Mouse (Mus musculus) forebrain, embryonic 16.5 days (tissue): ENCODE data around the gene Chm. TPM values are rescaled to one million over a fixed set of nuclear protein-coding genes. Genes with fewer than 3 reads are reported as not detected.
"Not testable (repeated sequence)": the region's sequence is repeated elsewhere in the genome, so short reads cannot be mapped to it uniquely, and the experiment has no call there.

Source experiments
- ATAC-seq: fragments of 200-750 bp; cut with Nextera tagmentation; 2 replicates; pipeline ENCODE4 v1.8.0; 2017; ENCODE audit warnings: mild to moderate bottlenecking, moderate library complexity
- H3K27ac ChIP-seq: fragments of 300-500 bp; sonication (generic); 2 replicates; pipeline ENCODE4 v1.5.1; 2014; ENCODE audit warnings: low read length, control low read depth
- H3K27me3 ChIP-seq: fragments of 300-500 bp; sonication (generic); replicated peaks from 2 replicates; pipeline ENCODE4 v1.6.1; 2014; ENCODE audit warnings: low read length; ENCODE audit not compliant: control insufficient read depth, insufficient read depth
- H3K36me3 ChIP-seq: fragments of 300-500 bp; sonication (generic); 2 replicates; pipeline ENCODE4 v1.6.1; 2014; ENCODE audit not compliant: control insufficient read depth, insufficient read depth
- H3K4me1 ChIP-seq: fragments of 300-500 bp; sonication (generic); replicated peaks from 2 replicates; pipeline ENCODE4 v1.6.1; 2014; ENCODE audit warnings: low read length; ENCODE audit not compliant: control insufficient read depth, insufficient read depth
- H3K4me2 ChIP-seq: fragments of 300-500 bp; sonication (generic); 2 replicates; pipeline ENCODE4 v1.6.1; 2014; ENCODE audit warnings: mild to moderate bottlenecking, low read length, control low read depth
- H3K4me3 ChIP-seq: fragments of 300-500 bp; sonication (generic); replicated peaks from 2 replicates; pipeline ENCODE4 v1.5.1; 2014; ENCODE audit warnings: mild to moderate bottlenecking, low read length, control low read depth
- H3K9ac ChIP-seq: fragments of 300-500 bp; sonication (generic); replicated peaks from 2 replicates; pipeline ENCODE4 v1.6.1; 2014; ENCODE audit warnings: low read depth, low read length, control low read depth
- H3K9me3 ChIP-seq: fragments of 300-500 bp; sonication (generic); 2 replicates; pipeline ENCODE4 v1.6.1; 2016; ENCODE audit warnings: low read length; ENCODE audit not compliant: control insufficient read depth
- WGBS: fragments of 180-500 bp; shearing (Covaris S2); extraction: QIAGEN DNeasy Blood & Tissue Kit; methylation state at CpG from one replicate; pipeline ENCODE4 v1.1.7; 2014; 5-methylcytosine and 5-hydroxymethylcytosine counted together
- polyA plus RNA-seq: library from polyadenylated mRNA; unstranded; fragments of >200 nt; fragmentation: Nextera tagmentation; extraction: Ambion mirVana; gene quantifications from 2 replicates; pipeline ENCODE4 v1.2.1, GENCODE M21; 2015

Chm gene
- 15.5 and 16.2 TPM in 2 replicates for polyA plus RNA-seq

DNA sequence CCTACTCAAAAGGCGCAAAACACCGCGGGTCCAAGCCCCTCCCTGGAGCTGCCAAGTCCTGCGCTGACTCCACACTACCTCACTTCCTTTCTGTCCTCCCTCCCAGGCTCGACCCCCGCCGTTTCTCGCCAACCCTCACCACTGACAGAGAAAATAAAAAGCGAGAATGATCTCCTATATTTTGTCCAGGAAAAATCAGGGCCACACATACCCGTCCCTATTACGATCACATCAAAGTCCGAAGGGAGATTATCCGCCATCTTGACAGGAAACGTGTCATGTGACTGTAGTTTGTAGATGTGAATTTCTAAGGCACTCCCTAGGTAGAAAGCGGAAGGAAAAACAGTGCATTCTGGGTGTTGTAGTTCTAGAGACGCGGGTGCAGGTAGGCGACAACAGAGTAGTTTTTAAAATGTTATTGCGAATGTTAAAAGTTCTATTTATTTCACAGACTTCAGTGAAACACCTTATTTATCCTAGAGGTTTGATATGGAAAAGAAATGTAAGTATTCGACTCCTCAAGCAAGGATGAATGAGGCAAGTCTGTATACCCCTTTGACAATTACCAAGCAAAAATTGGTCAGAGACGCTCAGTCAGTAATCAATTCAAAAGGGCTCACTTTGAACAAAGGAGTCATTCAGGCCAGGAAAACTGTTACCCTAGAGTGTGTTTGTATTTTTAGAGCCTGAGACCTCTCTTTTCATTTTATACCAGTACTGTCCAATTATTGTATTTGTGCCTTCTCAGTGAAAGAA is at the start of gene Chm:
Gene Chm, minus strand, starts transcription at position 288 of the 756 bp plus-strand sequence.
- Histone ChIP-seq H3K9ac (peak within 1 kb of the TSS; percentile 65), H3K27ac (peak within 1 kb of the TSS; percentile 89), H3K4me3 (peak within 1 kb of the TSS; percentile 61), H3K4me2 (peak within 1 kb of the TSS; percentile 53), H3K27me3 (no peaks in the 10 kb centered on the region), H3K9me3 (no peaks in the 10 kb centered on the region), H3K36me3 (no peaks in the 10 kb centered on the region), H3K4me1 (no peaks in the 10 kb centered on the region)
- ATAC-seq, result peak; percentile 96
- 10% methylated on average over 21 of the region's 21 CpGs for WGBS

DNA sequence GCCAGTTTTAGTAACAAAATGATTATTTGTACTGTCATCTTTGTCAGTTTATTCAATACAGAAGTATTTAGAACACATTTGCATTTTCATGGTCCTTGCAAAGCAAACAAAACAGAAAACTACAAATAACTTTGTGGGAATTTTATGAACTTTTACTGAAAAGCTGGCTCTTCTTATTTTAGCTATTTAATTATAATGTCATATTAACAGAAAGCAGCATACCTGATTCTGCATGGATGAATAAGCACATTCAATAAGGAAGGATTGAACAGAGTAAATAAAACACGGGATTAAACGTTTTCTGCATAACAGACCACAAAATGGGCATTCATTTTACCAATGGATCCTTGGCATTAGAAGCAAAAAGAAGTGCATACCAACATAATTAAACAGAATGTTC is 8.6 kb upstream of the Chm start:
- Histone ChIP-seq H3K36me3 (no peaks in the 10 kb centered on the region), H3K27me3 (no peaks in the 10 kb centered on the region), H3K27ac (no peak overlapping the region), H3K9me3 (no peaks in the 10 kb centered on the region), H3K4me3 (no peak overlapping the region), H3K4me2 (no peak overlapping the region), H3K4me1 (no peaks in the 10 kb centered on the region), H3K9ac (no peak overlapping the region)
- ATAC-seq, result no peak
- WGBS, result 14% methylated on average over 2 of the region's 2 CpGs

DNA sequence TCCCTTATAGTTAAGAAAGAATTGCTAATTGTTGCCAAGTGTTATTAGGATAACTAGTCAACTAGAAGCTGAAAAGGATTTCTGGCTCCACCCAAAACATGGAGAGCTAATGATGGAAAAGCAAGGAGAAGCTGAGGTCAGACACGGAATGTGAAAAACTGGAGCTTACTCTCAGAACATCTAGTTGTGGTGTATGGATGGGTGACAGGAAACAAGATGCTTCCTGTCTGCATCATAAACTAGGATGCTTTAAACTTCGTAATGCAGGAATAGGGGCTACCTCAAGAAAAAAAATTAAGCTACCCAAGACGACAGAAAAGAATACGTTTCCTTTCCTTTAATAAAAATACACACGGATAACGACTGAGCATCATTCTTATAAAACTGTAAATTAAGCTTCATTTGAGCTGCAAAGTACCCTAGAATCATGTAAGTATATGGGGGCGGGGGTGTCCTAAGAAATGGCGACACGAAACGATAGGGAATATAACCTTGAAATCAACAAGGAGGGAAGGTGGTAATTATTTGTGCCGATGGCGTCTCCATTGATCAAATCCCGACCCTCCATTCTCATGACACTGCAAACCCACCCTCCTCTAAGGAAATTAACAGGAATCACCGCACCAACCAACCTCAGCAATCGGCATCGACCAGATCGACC is 618 bp downstream of the Chm start:
- Histone ChIP-seq H3K36me3 (no peaks in the 10 kb centered on the region), H3K27me3 (no peaks in the 10 kb centered on the region), H3K9me3 (no peaks in the 10 kb centered on the region), H3K9ac (peak overlapping the region; percentile 65), H3K4me3 (peak overlapping the region; percentile 61), H3K4me2 (peak overlapping the region; percentile 53), H3K27ac (peak overlapping the region; percentile 89), H3K4me1 (no peaks in the 10 kb centered on the region)
- no peak; the same call in 1 of the 2 replicates for ATAC-seq
- WGBS, result 15% methylated on average over 17 of the region's 17 CpGs

DNA sequence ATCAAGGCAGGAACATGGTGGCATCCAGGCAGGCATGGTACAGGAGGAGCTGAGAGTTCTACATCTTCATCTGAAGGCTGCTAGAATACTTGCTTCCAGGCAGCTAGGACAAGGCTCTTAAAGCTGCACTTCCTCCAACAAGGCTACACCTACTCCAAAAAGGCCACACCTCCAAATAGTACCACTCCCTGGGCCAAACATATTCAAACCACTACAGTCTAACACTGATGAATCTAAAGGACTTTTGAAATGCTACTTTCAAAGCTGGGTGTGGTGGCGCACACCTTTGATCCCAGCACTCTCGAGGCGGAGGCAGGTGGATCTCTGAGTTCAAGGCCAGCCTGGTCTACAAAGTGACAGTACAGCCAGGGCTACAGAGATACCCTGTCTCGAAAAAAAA is 4.5 kb downstream of the Chm start:
- not testable (repeated sequence) for H3K4me1 ChIP-seq, ATAC-seq, H3K27me3 ChIP-seq, H3K4me2 ChIP-seq, H3K36me3 ChIP-seq, H3K27ac ChIP-seq, H3K4me3 ChIP-seq, H3K9me3 ChIP-seq, H3K9ac ChIP-seq
- WGBS, result 96% methylated on average over 4 of the region's 4 CpGs

DNA sequence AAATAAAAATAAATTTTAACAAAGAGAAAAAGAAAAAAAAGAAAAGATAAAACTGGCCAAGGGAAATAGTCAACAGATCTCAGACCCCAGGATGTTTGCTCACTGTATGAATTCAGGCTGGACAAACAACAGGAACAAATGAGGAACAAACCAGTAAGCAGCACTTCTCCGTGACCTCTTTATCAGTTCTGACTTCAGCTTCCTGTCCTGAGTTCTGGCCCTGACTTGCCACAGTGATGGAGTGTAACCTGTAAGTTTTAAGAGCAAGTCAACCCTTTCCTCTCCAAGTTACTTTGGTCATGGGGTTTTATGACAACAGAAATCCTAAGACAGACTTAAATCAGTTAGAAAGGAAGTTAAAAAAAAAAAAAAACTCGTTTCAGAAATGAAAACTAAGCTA is 12.6 kb downstream of the Chm start:
- Histone ChIP-seq H3K27me3 (no peaks in the 10 kb centered on the region), H3K9ac (no peak overlapping the region), H3K27ac (no peak overlapping the region), H3K36me3 (no peaks in the 10 kb centered on the region), H3K4me3 (no peak overlapping the region), H3K4me2 (no peak overlapping the region), H3K9me3 (no peaks in the 10 kb centered on the region), H3K4me1 (no peaks in the 10 kb centered on the region)
- WGBS, result 76% methylated on average over 2 of the region's 2 CpGs
- ATAC-seq, result no peak

DNA sequence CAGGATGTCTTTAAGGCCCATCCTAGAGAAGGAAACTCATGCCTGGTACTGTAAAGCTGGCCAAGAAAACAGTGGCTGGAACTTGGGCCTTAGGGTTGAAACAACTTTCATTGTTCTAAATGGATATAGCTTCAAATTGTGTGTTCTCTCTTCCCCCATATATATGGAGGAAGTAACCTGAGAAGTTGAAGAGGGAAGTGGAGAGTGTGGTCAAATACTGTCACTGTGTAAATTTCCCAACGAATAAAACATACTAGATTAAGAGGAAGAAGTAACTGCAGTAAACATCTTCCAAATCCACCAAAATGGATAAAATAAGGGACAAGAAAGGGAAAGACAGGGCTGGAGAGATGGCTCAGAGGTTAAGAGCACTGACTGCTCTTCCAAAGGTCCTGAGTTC is 13.0 kb downstream of the Chm start:
- no peaks in the 10 kb centered on the region for H3K9me3 ChIP-seq
- WGBS, result 84% methylated on average over 1 of the region's 1 CpGs
- no peaks in the 10 kb centered on the region for H3K27me3 ChIP-seq
- no peak overlapping the region for H3K4me2 ChIP-seq
- no peak overlapping the region for H3K9ac ChIP-seq
- no peak overlapping the region for H3K4me3 ChIP-seq
- H3K4me1 ChIP-seq, result no peaks in the 10 kb centered on the region
- no peak for ATAC-seq
- no peak overlapping the region for H3K27ac ChIP-seq
- no peaks in the 10 kb centered on the region for H3K36me3 ChIP-seq

DNA sequence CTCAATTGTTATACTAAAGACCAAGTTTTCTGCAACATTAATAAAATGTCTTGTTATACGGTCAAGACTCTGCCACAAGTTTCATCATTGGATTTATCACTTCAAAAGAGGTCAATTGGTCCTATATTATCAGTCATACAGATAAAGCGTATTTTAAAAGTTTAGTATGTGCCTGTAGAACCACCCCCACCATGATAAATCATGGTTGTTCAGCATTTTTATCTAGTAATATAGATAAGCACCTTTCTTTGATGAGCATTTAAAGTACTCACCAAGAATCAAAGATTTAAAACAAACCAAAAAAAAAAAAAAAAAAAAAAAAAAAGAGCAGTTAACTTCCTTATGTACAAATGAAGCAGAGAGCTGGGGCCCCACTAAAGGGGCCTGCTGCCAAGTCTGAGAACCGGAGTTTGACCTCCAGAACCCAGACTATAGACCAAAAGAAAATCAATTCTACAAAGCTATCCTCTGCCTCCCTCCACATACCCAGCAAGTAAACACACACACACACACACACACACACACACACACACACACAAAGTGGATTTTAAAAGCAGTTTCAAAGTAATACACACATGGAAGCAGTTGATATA is 25.0 kb downstream of the Chm start:
- Histone ChIP-seq H3K27me3 (no peaks in the 10 kb centered on the region), H3K4me3 (no peak overlapping the region), H3K4me2 (no peak overlapping the region), H3K9ac (no peak overlapping the region), H3K36me3 (no peaks in the 10 kb centered on the region), H3K27ac (no peak overlapping the region), H3K9me3 (no peaks in the 10 kb centered on the region), H3K4me1 (no peaks in the 10 kb centered on the region)
- WGBS, result 79% methylated on average over 3 of the region's 3 CpGs
- ATAC-seq, result no peak

DNA sequence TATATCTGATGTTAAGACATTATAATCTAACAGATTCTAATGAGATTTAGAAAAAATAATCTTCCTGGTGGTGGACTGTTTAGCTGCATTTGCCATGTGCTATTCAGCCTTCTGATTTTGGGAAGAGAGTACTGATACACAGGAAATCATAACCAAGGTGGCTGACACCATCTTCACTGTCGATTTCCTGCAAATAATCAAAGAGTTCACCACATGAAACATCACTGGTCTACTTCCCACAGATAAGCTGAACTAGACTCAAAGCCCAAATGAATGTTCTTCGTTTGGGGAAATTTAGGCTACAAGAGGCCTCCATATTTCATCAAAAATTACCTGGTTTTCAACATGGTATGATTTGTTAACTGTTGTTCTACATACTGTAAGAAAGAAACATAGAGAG is 101.1 kb downstream of the Chm start:
- no peak overlapping the region for H3K4me3 ChIP-seq
- H3K9me3 ChIP-seq, result no peaks in the 10 kb centered on the region
- H3K9ac ChIP-seq, result no peak overlapping the region
- WGBS, result 74% methylated on average over 2 of the region's 2 CpGs
- no peaks in the 10 kb centered on the region for H3K4me1 ChIP-seq
- H3K27ac ChIP-seq, result no peak overlapping the region
- H3K27me3 ChIP-seq, result no peaks in the 10 kb centered on the region
- H3K36me3 ChIP-seq, result no peaks in the 10 kb centered on the region
- no peak overlapping the region for H3K4me2 ChIP-seq
- ATAC-seq, result no peak

DNA sequence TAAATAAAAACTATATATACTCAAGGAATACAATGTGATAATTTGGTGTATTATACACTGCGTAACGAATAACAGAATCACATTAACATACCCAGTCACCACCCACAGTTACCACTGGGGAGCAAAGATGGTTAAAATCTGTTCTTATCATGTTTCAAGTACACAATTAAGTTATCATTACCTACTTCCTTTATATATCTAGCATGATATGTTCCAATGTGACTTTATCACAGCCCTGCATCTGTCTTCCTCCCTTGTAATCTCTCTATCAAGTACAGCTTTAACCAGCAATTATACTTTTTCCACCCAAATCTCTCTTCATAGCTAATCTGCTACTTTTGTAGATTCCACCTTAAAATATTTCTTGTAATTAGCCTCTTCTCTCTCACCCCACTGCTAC is 109.3 kb downstream of the Chm start:
- Histone ChIP-seq H3K27ac (no peak overlapping the region), H3K4me2 (no peak overlapping the region), H3K9me3 (no peaks in the 10 kb centered on the region), H3K36me3 (no peaks in the 10 kb centered on the region), H3K4me3 (no peak overlapping the region), H3K27me3 (no peaks in the 10 kb centered on the region), H3K4me1 (no peaks in the 10 kb centered on the region), H3K9ac (no peak overlapping the region)
- 83% methylated on average over 2 of the region's 2 CpGs for whole genome bisulfite sequencing
- no peak for ATAC-seq
